Mouse (Mus musculus) common myeloid progenitor, adult 5-6 weeks (primary cell): ENCODE measurements at regions not wholly inside any gene's neighbourhood (a gene's known extent, or its start where the extent isn't known, plus 50 kb on each side); places are given as distances from the start of the nearest gene placed in this dataset.
A peak's percentile ranks its signal among the peaks of the same experiment; 100 is the strongest.

Source experiments
- ATAC-seq: replicated peaks from 2 replicates; pipeline ENCODE4 v1.8.0; 2016; ENCODE audit warnings: low read depth, mild to moderate bottlenecking, moderate TSS enrichment, inconsistent platforms; ENCODE audit not compliant: poor library complexity, severe bottlenecking

DNA sequence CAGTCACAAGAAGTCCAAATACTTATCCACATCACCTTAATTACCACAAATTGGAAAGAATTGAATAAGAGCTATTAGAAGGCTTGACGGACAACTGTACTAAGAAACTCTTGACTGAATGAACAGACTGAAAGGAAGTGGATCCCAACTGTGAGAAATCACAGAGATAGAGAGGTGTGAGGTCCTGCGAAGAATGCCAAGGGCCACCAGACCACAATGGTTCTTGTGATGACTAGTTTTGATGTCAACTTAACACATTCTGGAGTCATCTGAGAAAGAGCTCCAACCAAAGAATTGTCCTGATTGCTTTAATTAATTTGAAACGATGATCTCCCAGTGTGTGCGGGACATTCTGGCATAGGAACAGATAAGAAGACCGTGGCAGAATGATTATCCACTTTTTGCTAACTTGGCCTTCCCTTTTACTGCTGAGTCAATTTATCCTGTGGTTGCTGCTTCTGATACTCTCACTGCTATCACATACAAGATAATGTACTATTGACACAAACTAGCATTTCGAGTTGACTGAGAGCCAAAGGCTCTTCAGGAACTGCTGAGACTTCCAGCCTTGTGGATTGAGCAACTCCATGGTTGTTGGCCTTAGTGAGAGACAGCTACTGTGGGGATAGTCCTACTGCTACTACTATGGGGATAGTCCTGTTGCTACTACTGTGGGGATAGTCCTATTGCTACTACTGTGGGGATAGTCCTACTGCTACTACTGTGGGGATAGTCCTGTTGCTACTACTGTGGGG, 268.5 kb downstream of the Olfr1505 start:
- no peak for ATAC-seq

- ATAC-seq = no peak
Measured at GRCm38 (mm10) chr19:14191820-14192219, 278.5 kb downstream of the Olfr1505 start.

GRCm38 (mm10) chr19:14197864-14198263, 284.5 kb downstream of the Olfr1505 start:
- no peak for ATAC-seq

- no peak for ATAC-seq
Measured at GRCm38 (mm10) chr19:14220507-14220909, 307.2 kb downstream of the Olfr1505 start.

- peak; percentile 74 for ATAC-seq
Measured at GRCm38 (mm10) chr19:14225061-14225696, 311.8 kb downstream of the Olfr1505 start.

DNA sequence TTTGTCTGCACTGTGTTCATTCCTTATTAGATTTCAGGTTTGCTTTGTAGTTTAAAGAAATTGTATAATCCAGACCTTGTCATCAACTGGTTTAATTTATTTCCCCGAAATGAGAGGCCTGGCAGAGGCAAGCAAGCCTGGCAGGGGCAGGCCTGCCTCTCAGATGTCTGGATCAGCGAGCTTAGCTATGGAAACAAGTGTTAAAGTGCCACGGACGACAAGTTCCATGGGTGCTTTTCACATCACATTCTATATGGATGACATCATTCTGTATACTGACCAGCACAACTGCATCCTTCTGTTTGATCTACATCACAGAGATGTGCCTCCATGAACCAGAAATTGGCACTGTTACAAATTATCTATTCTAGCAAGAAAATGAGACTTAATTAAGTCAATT, 312.5 kb downstream of the Olfr1505 start:
- ATAC-seq = no peak

DNA sequence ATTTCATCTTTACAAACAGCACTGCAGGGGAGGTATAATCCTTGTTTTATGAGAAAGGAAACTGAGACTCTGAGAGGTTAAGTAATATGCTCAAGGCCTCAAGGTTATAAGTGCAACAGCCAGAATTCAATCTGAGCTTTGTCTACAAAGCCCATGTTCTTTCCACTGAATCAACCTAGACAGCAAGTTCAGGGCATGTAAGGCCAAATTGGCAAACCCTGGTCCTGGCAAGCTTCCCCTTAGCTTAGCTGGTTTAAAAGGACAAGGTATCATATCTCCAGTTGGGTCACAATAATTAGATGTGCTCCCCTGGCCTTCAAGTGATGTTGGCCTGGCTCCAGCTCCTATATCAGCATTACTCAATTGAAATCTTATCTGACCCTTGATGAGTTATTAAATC, 313.2 kb downstream of the Olfr1505 start:
- no peak for ATAC-seq

- no peak; the same call in 1 of the 2 replicates for ATAC-seq
Measured at GRCm38 (mm10) chr19:14243565-14243964, 330.2 kb downstream of the Olfr1505 start.

GRCm38 (mm10) chr19:14246973-14247614, 333.8 kb downstream of the Olfr1505 start:
- no peak for ATAC-seq

- ATAC-seq = no peak
Measured at GRCm38 (mm10) chr19:14247979-14248378, 334.6 kb downstream of the Olfr1505 start.

DNA sequence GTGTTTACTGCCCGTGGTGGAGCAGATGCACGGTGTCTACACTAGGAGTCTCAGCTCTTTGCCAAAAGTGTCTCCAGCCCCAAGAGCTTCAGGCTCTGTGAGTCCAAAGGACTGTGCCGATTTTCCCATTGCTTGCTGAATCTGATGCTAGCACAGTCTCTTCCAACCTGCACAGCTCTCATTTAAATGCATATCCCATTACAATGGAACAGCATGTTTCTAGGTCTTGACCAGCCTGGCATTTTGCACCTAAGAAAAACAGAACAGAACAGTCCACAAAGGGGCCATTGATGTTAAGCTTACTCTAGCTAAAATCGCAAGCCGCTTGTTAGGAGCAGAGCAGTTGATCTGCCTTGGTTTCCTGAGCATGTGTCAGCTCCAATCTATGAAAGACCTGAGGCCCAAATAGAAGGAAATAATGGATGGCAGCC, 339.2 kb downstream of the Tle4 start:
- no peak for ATAC-seq

GRCm38 (mm10) chr19:14259223-14259622, 338.6 kb downstream of the Tle4 start:
- ATAC-seq = no peak

DNA sequence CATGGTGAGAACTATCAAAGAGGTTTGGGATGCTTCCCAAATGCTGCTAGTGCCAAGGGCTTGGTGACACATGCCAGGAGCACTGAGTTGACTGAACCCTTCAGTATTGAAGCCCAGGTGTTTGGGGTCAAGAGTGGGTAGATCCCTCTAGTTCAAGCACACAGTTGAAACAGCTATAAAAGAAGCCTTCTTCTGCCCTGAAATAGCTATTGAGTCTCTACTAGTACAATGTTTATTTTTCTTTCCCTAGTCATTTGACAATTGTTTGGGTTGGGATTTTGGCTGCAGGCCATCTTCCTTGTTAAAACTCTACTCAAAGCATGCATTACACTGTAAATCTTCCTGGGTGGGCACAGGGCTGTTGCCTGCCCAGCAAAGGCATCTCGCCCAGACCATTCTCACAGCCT, 308.5 kb downstream of the Tle4 start:
- ATAC-seq = no peak

- no peak for ATAC-seq
Measured at GRCm38 (mm10) chr19:14290911-14291310, 306.9 kb downstream of the Tle4 start.

DNA sequence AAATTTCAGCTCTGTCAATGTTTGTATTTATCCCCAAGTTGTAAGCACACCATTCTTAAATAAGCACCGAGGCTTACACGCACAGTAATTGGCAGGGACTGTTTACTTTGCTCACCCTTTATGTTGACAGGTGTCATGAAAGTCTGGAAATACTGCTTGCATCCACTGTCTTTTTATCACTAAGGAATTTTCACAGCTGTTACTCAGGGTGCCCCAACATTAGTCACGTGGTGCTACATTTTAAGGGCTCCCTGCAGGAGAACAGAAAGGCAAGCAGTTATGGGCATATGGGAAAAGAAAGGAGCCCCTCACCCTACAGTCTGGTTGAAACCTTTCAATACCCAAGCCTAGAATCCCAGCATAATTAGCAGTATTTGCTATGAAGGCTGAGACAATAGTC, 304.7 kb downstream of the Tle4 start:
- no peak for ATAC-seq

DNA sequence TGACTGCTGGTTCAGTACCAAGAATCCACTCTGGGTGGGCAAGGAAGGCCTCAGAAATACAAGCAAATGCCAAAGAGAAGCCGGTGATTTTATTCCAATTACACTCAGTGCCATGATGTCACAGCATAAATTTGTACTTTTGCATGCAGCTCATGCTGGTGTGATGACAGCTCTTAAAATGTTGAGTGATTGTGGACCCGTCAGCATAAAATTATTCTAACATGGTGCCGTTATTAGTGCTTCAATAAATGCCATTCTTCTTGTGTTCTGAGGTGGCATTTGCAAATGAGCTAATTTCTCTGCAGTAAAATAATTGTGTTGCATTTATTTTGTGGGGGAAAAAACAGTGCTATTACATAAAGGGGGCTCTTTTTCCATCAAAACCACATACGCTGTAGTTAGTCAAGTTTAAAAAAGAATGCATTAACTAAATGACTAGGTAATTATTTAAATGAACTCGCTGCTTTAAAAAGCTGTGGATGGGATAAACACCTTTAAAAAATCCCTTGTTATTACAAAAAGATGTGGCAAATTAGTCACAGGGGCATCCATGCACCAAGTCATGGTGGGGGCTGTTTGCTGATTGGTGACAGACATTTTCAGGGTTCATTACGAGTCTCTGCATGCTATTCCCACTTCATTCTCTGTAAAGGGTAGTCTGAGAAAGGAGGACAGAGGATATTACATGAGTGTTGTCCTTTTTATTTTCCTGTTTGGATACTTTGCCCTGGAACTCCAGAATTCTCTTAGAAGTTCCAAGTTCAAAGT, 296.5 kb downstream of the Tle4 start:
- ATAC-seq = no peak

DNA sequence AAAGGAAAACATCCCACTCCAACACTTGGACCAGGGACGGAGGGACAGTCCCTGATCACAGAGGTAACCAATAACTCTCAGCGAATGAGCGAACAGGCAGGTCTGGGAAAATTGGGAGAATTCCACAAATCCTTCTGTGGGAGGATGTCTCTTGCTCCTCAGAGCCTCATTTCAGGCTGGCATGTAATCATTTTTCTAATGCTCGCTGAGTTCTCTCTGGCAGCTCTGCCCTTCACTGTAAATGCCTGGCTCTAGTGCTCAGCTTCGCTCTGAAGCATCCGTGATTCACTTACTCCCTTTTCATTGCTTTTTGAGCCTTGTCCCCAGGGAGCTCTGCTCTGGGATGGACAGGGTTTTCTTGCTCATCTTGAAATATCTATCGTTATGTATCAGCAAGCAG, 283.6 kb downstream of the Tle4 start:
- ATAC-seq = no peak

- ATAC-seq = no peak
Measured at GRCm38 (mm10) chr19:14319677-14320191, 278.1 kb downstream of the Tle4 start.

DNA sequence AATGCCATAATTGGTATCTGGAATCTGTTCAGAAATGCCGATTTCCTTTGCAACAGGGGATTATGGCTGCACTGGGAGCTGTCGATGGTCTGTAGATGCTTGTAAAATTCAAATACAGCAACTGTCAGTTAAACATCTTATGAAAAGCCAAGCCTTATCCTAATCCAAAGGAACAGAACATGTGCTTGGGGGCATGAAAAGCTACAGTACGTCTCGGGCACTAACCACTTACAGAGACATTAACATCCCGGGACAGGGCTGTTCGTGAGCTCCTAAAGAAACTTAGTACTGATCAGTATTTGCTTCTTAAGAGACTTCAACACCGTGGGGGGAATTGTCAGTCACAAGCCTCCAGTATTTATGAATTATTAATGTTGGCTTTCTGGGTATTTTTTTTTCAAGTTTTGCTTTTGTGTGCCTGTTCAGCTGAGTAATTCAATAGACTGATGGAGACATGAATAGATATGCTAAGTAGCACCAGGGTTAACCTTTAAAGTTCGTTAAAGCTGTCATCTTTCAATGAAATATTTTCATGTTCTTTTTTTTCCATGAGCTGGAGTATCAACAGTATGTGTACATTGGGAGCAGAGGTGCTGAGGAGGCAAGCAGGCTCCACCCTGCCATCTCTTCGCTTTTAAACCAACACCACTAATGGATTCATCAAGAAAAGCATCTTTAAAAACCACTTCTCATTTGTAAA, 272.3 kb downstream of the Tle4 start:
- ATAC-seq = no peak
